Mouse (Mus musculus): ENCODE data around the gene Gm29797. TPM values are rescaled to one million over a fixed set of nuclear protein-coding genes. Genes with fewer than 3 reads are reported as not detected.
A peak's percentile ranks its signal among the peaks of the same experiment; 100 is the strongest.

Gm29797 gene
- polyA plus RNA-seq, 1 experiment, result not detected

GRCm38 (mm10) chr2:181677755-181678098 lies 20.9 kb downstream of the Gm29797 start:
- 60% methylated on average over 3 of the region's 3 CpGs for WGBS
- no peak for TF ChIP-seq POLR2A (IDR thresholded peaks at IDR 0.05; ENCODE audit: low read depth, low read length)
- no peak for TF ChIP-seq CTCF (IDR thresholded peaks at IDR 0.05; ENCODE audit: extremely low read depth, insufficient read depth, insufficient read length, insufficient replicate concordance)
- Histone ChIP-seq H3K27ac (ENCODE audit: insufficient read depth, low read length) (no peak overlapping the region), H3K36me3 (ENCODE audit: control insufficient read depth, insufficient read depth, low read length) (no peaks in the 10 kb centered on the region), H3K4me1 (ENCODE audit: control insufficient read depth, insufficient read depth, insufficient read length) (peaks cover 8% of the 10 kb centered on the region), H3K4me3 (ENCODE audit: extremely low read depth, insufficient read depth, insufficient read length) (no peak overlapping the region), H3K27me3 (ENCODE audit: control insufficient read depth, insufficient read depth, low read length) (no peaks in the 10 kb centered on the region)
- DNase-seq (ENCODE audit: low read depth in 1 of 2, low spot score in 2 of 2), result no peak

GRCm38 (mm10) chr2:181678780-181679179 lies 21.9 kb downstream of the Gm29797 start:
- peak; percentile 69 to 71 for DNase-seq (ENCODE audit: low read depth in 1 of 2, low spot score in 2 of 2)
- H3K36me3 ChIP-seq (ENCODE audit: control insufficient read depth, insufficient read depth, low read length), result no peaks in the 10 kb centered on the region
- WGBS, result 66% methylated on average over 1 of the region's 1 CpGs
- H3K27ac ChIP-seq (ENCODE audit: insufficient read depth, low read length), result no peak overlapping the region
- H3K4me3 ChIP-seq (ENCODE audit: extremely low read depth, insufficient read depth, insufficient read length), result no peak overlapping the region
- H3K4me1 ChIP-seq (ENCODE audit: control insufficient read depth, insufficient read depth, insufficient read length), result peaks cover 8% of the 10 kb centered on the region
- TF ChIP-seq CTCF (IDR thresholded peaks at IDR 0.05; ENCODE audit: extremely low read depth, insufficient read depth, insufficient read length, insufficient replicate concordance) (peak; percentile 78; the same call in 1 of the 2 replicates), POLR2A (IDR thresholded peaks at IDR 0.05; ENCODE audit: low read depth, low read length) (no peak)
- H3K27me3 ChIP-seq (ENCODE audit: control insufficient read depth, insufficient read depth, low read length), result no peaks in the 10 kb centered on the region

- TF ChIP-seq CTCF (IDR thresholded peaks at IDR 0.05; ENCODE audit: extremely low read depth, insufficient read depth, insufficient read length, insufficient replicate concordance) (0 out of 2 replicates have a peak, but pooled peaks have one; percentile 14), POLR2A (IDR thresholded peaks at IDR 0.05; ENCODE audit: low read depth, low read length) (0 out of 2 replicates have a peak, but pooled peaks have one; percentile 13)
- WGBS, result 1% methylated on average over 69 of the region's 69 CpGs
- Histone ChIP-seq H3K27me3 (ENCODE audit: control insufficient read depth, insufficient read depth, low read length) (no peaks in the 10 kb centered on the region), H3K4me1 (ENCODE audit: control insufficient read depth, insufficient read depth, insufficient read length) (peaks cover 8% of the 10 kb centered on the region), H3K36me3 (ENCODE audit: control insufficient read depth, insufficient read depth, low read length) (no peaks in the 10 kb centered on the region; the same call in 1 of the 2 replicates), H3K4me3 (ENCODE audit: extremely low read depth, insufficient read depth, insufficient read length) (peak within 1 kb of the TSS; percentile 93), H3K27ac (ENCODE audit: insufficient read depth, low read length) (peak within 1 kb of the TSS; percentile 63)
- DNase-seq (ENCODE audit: low read depth in 1 of 2, low spot score in 2 of 2), result peak; percentile 54 to 62
Measured at GRCm38 (mm10) chr2:181679951-181680715, 23.3 kb downstream of the Gm29797 start, which contains the start of gene Tcea2. Tcea2 (plus strand) TSS chr2:181680310.

GRCm38 (mm10) chr2:181680716-181681117 lies 23.9 kb downstream of the Gm29797 start:
- 25% methylated on average over 7 of the region's 7 CpGs for WGBS
- TF ChIP-seq CTCF (IDR thresholded peaks at IDR 0.05; ENCODE audit: extremely low read depth, insufficient read depth, insufficient read length, insufficient replicate concordance), result no peak
- Histone ChIP-seq H3K27ac (ENCODE audit: insufficient read depth, low read length) (0 out of 2 replicates have a peak overlapping the region, but pooled peaks have one; percentile 63), H3K4me1 (ENCODE audit: control insufficient read depth, insufficient read depth, insufficient read length) (peaks cover 8% of the 10 kb centered on the region), H3K27me3 (ENCODE audit: control insufficient read depth, insufficient read depth, low read length) (no peaks in the 10 kb centered on the region), H3K36me3 (ENCODE audit: control insufficient read depth, insufficient read depth, low read length) (no peaks in the 10 kb centered on the region; the same call in 1 of the 2 replicates), H3K4me3 (ENCODE audit: extremely low read depth, insufficient read depth, insufficient read length) (peak overlapping the region; percentile 93)
- no peak for DNase-seq (ENCODE audit: low read depth in 1 of 2, low spot score in 2 of 2)

GRCm38 (mm10) chr2:181681978-181682377 lies 25.1 kb downstream of the Gm29797 start:
- WGBS, result 78% methylated on average over 1 of the region's 1 CpGs
- Histone ChIP-seq H3K4me1 (ENCODE audit: control insufficient read depth, insufficient read depth, insufficient read length) (peaks cover 8% of the 10 kb centered on the region), H3K27me3 (ENCODE audit: control insufficient read depth, insufficient read depth, low read length) (no peaks in the 10 kb centered on the region), H3K4me3 (ENCODE audit: extremely low read depth, insufficient read depth, insufficient read length) (no peak overlapping the region), H3K27ac (ENCODE audit: insufficient read depth, low read length) (no peak overlapping the region), H3K36me3 (ENCODE audit: control insufficient read depth, insufficient read depth, low read length) (peaks cover 5% of the 10 kb centered on the region)
- no peak for DNase-seq (ENCODE audit: low read depth in 1 of 2, low spot score in 2 of 2)
- TF ChIP-seq CTCF (IDR thresholded peaks at IDR 0.05; ENCODE audit: extremely low read depth, insufficient read depth, insufficient read length, insufficient replicate concordance), result no peak
- TF ChIP-seq POLR2A (IDR thresholded peaks at IDR 0.05; ENCODE audit: low read depth, low read length), result no peak

GRCm38 (mm10) chr2:181683381-181683780 lies 26.5 kb downstream of the Gm29797 start:
- peaks cover 8% of the 10 kb centered on the region for H3K4me1 ChIP-seq (ENCODE audit: control insufficient read depth, insufficient read depth, insufficient read length)
- H3K27ac ChIP-seq (ENCODE audit: insufficient read depth, low read length), result no peak overlapping the region
- H3K27me3 ChIP-seq (ENCODE audit: control insufficient read depth, insufficient read depth, low read length), result no peaks in the 10 kb centered on the region
- H3K36me3 ChIP-seq (ENCODE audit: control insufficient read depth, insufficient read depth, low read length), result peaks cover 8% of the 10 kb centered on the region
- 93% methylated on average over 4 of the region's 4 CpGs for WGBS
- TF ChIP-seq CTCF (IDR thresholded peaks at IDR 0.05; ENCODE audit: extremely low read depth, insufficient read depth, insufficient read length, insufficient replicate concordance) (no peak), POLR2A (IDR thresholded peaks at IDR 0.05; ENCODE audit: low read depth, low read length) (no peak)
- DNase-seq (ENCODE audit: low read depth in 1 of 2, low spot score in 2 of 2), result no peak
- no peak overlapping the region for H3K4me3 ChIP-seq (ENCODE audit: extremely low read depth, insufficient read depth, insufficient read length)

- WGBS, result 86% methylated on average over 1 of the region's 1 CpGs
- DNase-seq (ENCODE audit: low read depth in 1 of 2, low spot score in 2 of 2), result no peak
- peaks cover 16% of the 10 kb centered on the region for H3K36me3 ChIP-seq (ENCODE audit: control insufficient read depth, insufficient read depth, low read length)
- no peak overlapping the region for H3K4me3 ChIP-seq (ENCODE audit: extremely low read depth, insufficient read depth, insufficient read length)
- no peaks in the 10 kb centered on the region for H3K27me3 ChIP-seq (ENCODE audit: control insufficient read depth, insufficient read depth, low read length)
- H3K4me1 ChIP-seq (ENCODE audit: control insufficient read depth, insufficient read depth, insufficient read length), result peaks cover 12% of the 10 kb centered on the region
- TF ChIP-seq POLR2A (IDR thresholded peaks at IDR 0.05; ENCODE audit: low read depth, low read length), result no peak
- no peak for TF ChIP-seq CTCF (IDR thresholded peaks at IDR 0.05; ENCODE audit: extremely low read depth, insufficient read depth, insufficient read length, insufficient replicate concordance)
- H3K27ac ChIP-seq (ENCODE audit: insufficient read depth, low read length), result no peak overlapping the region
Measured at GRCm38 (mm10) chr2:181684713-181685112, 27.9 kb downstream of the Gm29797 start.

Data from spleen, adult 2 months (tissue).